Mouse (Mus musculus) cerebellum, adult 8-10 months (tissue): ENCODE data around the gene H2-M2.
"Not testable (repeated sequence)": the region's sequence is repeated elsewhere in the genome, so short reads cannot be mapped to it uniquely, and the experiment has no call there.

Source experiments
- DNase-seq: peaks from one replicate; pipeline ENCODE4 v3.0.0; 2022

H2-M2 gene

DNA sequence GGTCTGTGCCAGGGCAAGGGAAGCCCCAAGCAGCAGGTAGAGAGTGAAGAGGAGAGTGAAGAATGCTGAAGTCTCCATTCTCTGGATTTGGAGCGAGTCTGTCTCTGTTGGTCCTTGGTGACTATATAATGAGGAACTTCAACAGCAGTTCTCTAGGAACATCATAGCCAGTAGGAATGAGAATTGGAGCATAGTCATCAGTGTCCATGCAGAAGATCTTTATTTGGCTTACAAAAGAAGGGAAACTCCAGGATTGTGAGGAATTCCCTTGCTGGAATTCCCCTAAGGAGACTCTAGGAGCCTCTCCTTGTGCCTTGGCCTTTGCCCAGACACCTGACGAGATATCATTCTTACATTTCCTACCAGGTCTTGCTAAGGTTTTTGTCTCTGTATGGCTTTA is at the start of gene H2-M2:
Gene H2-M2 (minus strand): TSS at position 101 of the 400 bp plus-strand sequence.
- DNase-seq: no peak

DNA sequence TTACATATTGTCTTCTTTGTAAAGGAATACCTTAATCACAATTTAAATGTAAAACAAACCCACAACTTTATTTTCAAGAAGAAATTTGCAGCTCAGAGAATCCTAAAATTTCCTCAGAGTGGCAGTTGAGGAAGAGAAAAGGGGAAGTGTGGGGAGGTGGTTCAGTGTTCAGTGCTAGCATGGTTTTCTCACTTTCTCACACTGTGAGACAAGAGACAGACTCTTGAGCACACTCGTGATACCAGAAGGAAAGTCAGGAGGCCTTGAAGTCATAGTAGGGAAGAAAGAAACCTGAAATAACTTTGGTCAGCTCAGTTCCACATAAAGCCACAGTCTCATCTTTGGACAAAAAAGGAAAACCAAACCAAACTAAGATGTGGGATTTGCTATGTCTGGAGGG is 42.1 kb upstream of the H2-M2 start:
- DNase-seq: not testable (repeated sequence)

DNA sequence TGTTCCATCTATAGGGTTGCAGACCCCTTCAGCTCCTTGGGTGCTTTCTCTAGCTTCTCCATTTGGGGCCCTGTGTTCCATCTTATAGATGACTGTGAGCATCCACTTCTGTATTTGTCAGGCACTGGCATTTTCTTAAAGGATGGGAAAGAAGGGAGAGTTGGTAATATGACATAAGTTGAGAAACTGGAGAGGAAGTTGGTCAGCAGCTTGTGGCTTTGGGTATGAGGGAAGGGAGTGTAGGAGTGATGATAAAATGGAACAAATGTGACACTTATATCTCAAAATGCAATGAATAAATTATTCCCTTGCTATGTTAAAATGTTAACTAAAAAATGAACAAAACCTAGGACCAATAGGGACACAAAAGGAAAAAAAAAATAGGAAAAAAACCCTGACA is 41.3 kb upstream of the H2-M2 start:
- not testable (repeated sequence) for DNase-seq

DNA sequence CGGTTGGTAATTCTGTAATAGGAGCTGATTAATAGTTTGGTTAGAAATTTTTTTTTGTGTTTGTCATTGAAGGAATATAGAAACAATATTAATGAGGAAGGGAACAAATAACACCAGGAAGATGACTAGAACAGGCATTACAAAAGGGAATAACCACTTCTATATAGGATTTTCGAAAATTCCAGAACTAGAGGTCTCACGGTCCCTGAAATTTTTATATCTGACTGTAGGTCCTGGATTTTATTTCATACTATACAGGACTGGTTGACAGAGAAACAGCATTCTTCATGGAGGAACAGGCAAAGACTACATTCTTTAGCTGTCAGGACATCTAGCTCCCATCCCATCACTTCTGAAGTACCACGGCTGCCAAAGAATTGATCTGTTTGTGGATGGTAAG is 24.4 kb upstream of the H2-M2 start, which contains the start of gene Olfr111:
Gene Olfr111 (plus strand): TSS at position 301 of the 400 bp plus-strand sequence.
- no peak for DNase-seq

DNA sequence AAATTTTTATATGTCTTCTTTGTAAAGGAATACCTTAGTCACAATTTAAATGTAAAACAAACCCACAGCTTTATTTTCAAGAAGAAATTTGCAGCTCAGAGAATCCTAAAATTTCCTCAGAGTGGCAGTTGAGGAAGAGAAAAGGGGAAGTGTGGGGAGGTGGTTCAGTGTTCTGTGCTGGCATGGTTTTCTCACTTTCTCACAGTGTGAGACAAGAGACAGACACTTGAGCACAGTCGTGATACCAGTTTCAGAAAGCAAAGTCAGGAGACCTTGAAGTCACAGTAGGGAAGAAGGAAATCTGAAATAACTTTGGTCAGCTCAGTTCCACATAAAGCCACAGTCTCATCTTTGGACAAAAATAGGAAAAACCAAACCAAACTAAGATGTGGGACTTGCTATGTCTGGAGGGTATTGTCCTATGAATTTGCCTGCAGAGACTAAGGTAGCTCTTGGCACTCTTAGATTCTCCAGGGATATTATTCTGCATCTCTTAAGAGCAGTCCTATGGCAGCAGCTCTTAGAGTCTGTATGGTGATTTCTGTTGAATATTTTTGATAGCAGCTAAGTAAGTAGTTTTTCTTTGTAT is 8.7 kb upstream of the H2-M2 start, which contains the start of gene Olfr110:
Gene Olfr110 (plus strand): TSS at position 539 of the 589 bp plus-strand sequence.
- DNase-seq: no peak

DNA sequence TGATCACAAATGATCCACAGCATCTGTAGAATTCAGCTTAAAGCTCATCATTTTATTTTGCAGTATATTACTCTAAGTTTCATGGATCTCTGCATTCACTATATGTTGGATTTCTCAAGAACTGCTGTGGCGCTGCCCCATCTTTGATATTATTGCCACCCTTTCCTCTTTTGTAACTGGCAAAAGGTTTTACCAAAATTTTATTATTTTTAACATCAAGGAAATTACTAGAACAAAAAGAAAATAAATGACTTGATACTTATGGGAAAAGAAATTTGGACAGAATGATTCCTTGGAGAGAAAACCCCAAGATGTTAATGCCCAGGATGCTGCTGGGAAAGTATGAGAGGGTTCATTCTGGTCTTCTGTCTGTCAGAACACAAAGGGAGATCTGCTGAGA is 24.7 kb downstream of the H2-M2 start, which contains the start of gene Olfr109:
Gene Olfr109 (plus strand): TSS at position 301 of the 400 bp plus-strand sequence.
- DNase-seq: no peak

DNA sequence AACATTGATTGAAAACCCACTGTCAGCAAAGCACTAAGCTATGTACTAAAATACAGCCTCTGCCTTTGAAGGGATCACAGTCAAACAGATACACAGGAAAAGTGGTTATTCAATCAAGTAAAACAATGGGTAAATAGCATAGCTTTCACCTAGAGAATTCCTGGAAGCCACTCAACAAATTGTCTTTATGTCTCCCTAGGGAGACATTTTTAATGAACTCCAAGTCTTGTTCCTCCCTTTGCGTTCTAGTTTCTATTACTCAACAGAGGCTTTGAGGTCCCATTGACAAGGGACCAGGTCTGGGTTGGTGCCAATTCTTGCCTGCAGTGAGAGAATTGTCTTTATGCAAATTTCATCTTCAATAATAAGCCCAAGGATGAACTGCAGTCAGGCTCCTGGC is 38.2 kb downstream of the H2-M2 start, which contains the start of gene Olfr108:
Gene Olfr108 (plus strand): TSS at position 301 of the 400 bp plus-strand sequence.
- DNase-seq: no peak
